Mouse (Mus musculus): ENCODE results near the gene Gm21800. TPM values are rescaled to one million over a fixed set of nuclear protein-coding genes. Genes with fewer than 3 reads are reported as not detected.

Gene Gm21800
- not detected in 2 replicates for polyA plus RNA-seq (2012; rRNA removed)

GRCm38 (mm10) chrY:41406198-41406597 lies at the start of gene Gm21800:
Gene Gm21800, plus strand, starts transcription at chrY:41406498.

Data from colon, adult 2 months (tissue).